Mouse (Mus musculus) lung, postnatal 0 days (tissue): Measurements from ENCODE around the gene Tnik.

Experiments
- CTCF ChIP-seq: IDR thresholded peaks from 2 replicates; pipeline ENCODE4 v1.5.1; 2016; ENCODE audit warnings: antibody characterized with exemption, mild to moderate bottlenecking
- EP300 ChIP-seq: IDR thresholded peaks from 2 replicates; pipeline ENCODE4 v1.6.1; 2016; ENCODE audit warnings: antibody characterized with exemption, mild to moderate bottlenecking, control low read depth

- TF ChIP-seq CTCF (no peak), EP300 (peak; percentile 50; the same call in 1 of the 2 replicates)
Measured at GRCm38 (mm10) chr3:28721838-28722237, 458.8 kb downstream of the Tnik start.
